Mouse (Mus musculus) hindbrain, embryonic 14.5 days (tissue): ENCODE data around the gene Gm5136. TPM values are rescaled to one million over a fixed set of nuclear protein-coding genes. Genes with fewer than 3 reads are reported as not detected.

Experiments
- ATAC-seq: fragments of 200-750 bp; cut with Nextera tagmentation; 2 replicates; pipeline ENCODE4 v1.8.0; 2017; ENCODE audit warnings: moderate number of reproducible peaks, mild to moderate bottlenecking, moderate TSS enrichment, moderate library complexity; ENCODE audit not compliant: low FRiP score
- DNase-seq: peaks from one replicate; pipeline ENCODE4 v3.0.0-alpha.2; 2015; ENCODE audit warnings: low spot score
- H3K27ac ChIP-seq: fragments of 300-500 bp; sonication (generic); 2 replicates; pipeline ENCODE4 v1.5.1; 2014; ENCODE audit warnings: mild to moderate bottlenecking, moderate library complexity
- H3K27me3 ChIP-seq: fragments of 300-500 bp; sonication (generic); 2 replicates; pipeline ENCODE4 v1.6.1; 2014; ENCODE audit warnings: mild to moderate bottlenecking, low read length, mixed read lengths; ENCODE audit not compliant: control insufficient read depth, insufficient read depth
- H3K36me3 ChIP-seq: fragments of 300-500 bp; sonication (generic); replicated peaks from 2 replicates; pipeline ENCODE4 v1.6.1; 2014; ENCODE audit not compliant: control insufficient read depth, insufficient read depth
- H3K4me1 ChIP-seq: fragments of 300-500 bp; sonication (generic); replicated peaks from 2 replicates; pipeline ENCODE4 v1.6.1; 2014; ENCODE audit warnings: antibody characterized with exemption, low read length, mixed read lengths; ENCODE audit not compliant: control insufficient read depth, insufficient read depth
- H3K4me2 ChIP-seq: fragments of 300-500 bp; sonication (generic); replicated peaks from 2 replicates; pipeline ENCODE4 v1.6.1; 2014; ENCODE audit warnings: mild to moderate bottlenecking, moderate library complexity
- H3K4me3 ChIP-seq: fragments of 300-500 bp; sonication (generic); replicated peaks from 2 replicates; pipeline ENCODE4 v1.5.1; 2014; ENCODE audit warnings: mild to moderate bottlenecking, low read length
- H3K9ac ChIP-seq: fragments of 300-500 bp; sonication (generic); 2 replicates; pipeline ENCODE4 v1.6.1; 2014
- H3K9me3 ChIP-seq: fragments of 300-500 bp; sonication (generic); 2 replicates; pipeline ENCODE4 v1.6.1; 2016; ENCODE audit warnings: low read length; ENCODE audit not compliant: control insufficient read depth
- WGBS: fragments of 180-500 bp; shearing (Covaris S2); extraction: QIAGEN DNeasy Blood & Tissue Kit; methylation state at CpG from one replicate; pipeline ENCODE4 v1.1.7; 2014; 5-methylcytosine and 5-hydroxymethylcytosine counted together
- polyA plus RNA-seq: library from polyadenylated mRNA; unstranded; fragments of >200 nt; fragmentation: Nextera tagmentation; extraction: Ambion mirVana; gene quantifications from 2 replicates; pipeline ENCODE4 v1.2.1, GENCODE M21; 2014

Gene Gm5136
- polyA plus RNA-seq, 1 experiment from 2014 or later, result 0.41 TPM

DNA sequence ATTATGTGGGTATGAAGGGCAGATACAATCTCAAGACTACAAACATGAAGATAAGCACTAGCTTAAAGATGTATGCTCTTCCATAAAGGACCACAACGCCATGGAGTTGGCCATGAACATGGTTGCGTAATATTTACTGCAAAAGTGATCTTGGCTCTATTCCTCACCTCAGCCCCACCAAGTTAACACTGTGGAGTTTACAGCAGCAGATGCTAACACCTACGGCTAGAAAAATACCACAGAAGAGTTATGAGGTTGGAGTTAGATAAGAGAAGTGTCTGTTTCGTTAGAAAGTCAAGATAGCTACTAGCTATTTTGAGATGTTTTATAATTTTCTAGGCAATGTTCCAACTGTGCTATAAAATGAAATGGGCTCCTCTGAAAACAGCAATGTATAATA lies 43.1 kb downstream of the Gm5136 start:
- Histone ChIP-seq H3K36me3 (no peaks in the 10 kb centered on the region), H3K27me3 (no peaks in the 10 kb centered on the region), H3K4me1 (peaks cover 5% of the 10 kb centered on the region; the same call in 1 of the 2 replicates), H3K9ac (no peak overlapping the region), H3K4me2 (no peak overlapping the region), H3K9me3 (no peaks in the 10 kb centered on the region), H3K27ac (no peak overlapping the region), H3K4me3 (no peak overlapping the region)
- WGBS, result 93% methylated on average over 4 of the region's 4 CpGs
- DNase-seq, result no peak
- ATAC-seq, result no peak

DNA sequence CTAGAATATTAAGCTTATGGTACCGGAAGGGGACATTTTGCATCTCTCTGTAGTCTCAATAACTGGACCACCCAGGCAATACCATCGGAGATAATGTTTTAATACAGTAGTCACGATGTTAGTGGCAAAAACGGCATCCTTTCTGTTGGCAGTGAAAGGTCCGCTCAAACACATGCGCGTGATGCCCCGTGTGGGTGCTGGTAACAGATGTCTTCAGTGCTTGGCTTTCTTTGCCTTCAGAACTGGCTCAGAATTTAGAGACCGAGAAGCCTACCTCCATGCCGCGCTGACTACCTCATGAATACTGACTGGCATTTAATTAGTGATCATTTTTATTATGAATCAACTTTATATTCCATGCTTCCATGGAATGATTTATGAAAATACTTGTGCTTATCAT lies 44.9 kb downstream of the Gm5136 start:
- DNase-seq, result no peak
- no peaks in the 10 kb centered on the region for H3K27me3 ChIP-seq
- H3K4me3 ChIP-seq, result no peak overlapping the region
- no peak overlapping the region for H3K9ac ChIP-seq
- H3K4me2 ChIP-seq, result no peak overlapping the region
- WGBS, result 92% methylated on average over 11 of the region's 11 CpGs
- no peaks in the 10 kb centered on the region for H3K36me3 ChIP-seq
- peaks cover 5% of the 10 kb centered on the region; the same call in 1 of the 2 replicates for H3K4me1 ChIP-seq
- ATAC-seq, result no peak
- H3K9me3 ChIP-seq, result no peaks in the 10 kb centered on the region
- H3K27ac ChIP-seq, result no peak overlapping the region

DNA sequence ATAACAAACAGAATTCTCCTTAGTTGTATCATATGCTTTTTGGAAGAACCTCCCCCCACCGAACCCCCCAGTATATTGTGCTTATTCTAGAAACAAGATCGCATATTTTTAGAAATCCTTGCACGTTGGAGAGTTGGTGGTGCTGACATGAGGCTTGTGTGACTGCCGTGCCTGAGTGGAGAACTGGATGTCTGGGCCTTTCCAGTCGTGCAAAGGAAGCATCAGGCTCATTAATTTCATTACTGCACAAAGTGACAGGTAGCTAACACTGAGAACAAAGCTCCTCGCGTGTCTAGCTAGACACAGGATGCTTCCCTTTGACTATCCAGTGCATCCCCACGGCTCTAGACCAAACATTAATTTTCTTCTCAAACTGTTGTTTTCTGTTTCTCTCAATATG lies 47.1 kb downstream of the Gm5136 start:
- Histone ChIP-seq H3K9ac (no peak overlapping the region), H3K36me3 (no peaks in the 10 kb centered on the region), H3K4me3 (no peak overlapping the region), H3K4me1 (peaks cover 8% of the 10 kb centered on the region; the same call in 1 of the 2 replicates), H3K27me3 (no peaks in the 10 kb centered on the region), H3K9me3 (no peaks in the 10 kb centered on the region), H3K27ac (no peak overlapping the region), H3K4me2 (no peak overlapping the region)
- 45% methylated on average over 8 of the region's 8 CpGs for WGBS
- DNase-seq, result no peak
- no peak for ATAC-seq

DNA sequence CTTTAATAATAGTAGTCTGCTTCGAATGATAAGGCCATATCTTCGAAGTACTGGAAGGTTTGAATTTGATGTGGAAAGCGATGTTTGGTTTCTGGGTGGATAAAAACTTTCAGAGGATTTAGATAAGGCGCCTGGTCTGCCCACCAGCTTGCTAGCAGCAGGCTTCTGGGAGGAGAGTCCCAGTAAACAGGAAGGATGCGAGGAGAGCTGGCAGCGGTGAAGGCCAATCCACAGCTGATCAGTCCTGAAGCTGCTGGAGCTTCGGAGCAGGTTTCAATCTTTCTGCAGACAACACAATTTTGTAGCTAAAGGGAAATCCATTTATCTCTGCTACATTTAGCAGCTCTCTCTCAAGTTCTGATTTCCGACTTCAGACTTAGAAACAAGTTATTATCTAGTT lies 47.9 kb downstream of the Gm5136 start:
- WGBS, result 79% methylated on average over 8 of the region's 8 CpGs
- no peaks in the 10 kb centered on the region for H3K27me3 ChIP-seq
- H3K27ac ChIP-seq, result no peak overlapping the region
- H3K4me3 ChIP-seq, result no peak overlapping the region
- peaks cover 8% of the 10 kb centered on the region; the same call in 1 of the 2 replicates for H3K4me1 ChIP-seq
- H3K4me2 ChIP-seq, result no peak overlapping the region
- H3K36me3 ChIP-seq, result no peaks in the 10 kb centered on the region
- DNase-seq, result no peak
- no peak overlapping the region for H3K9ac ChIP-seq
- H3K9me3 ChIP-seq, result no peaks in the 10 kb centered on the region
- no peak for ATAC-seq

DNA sequence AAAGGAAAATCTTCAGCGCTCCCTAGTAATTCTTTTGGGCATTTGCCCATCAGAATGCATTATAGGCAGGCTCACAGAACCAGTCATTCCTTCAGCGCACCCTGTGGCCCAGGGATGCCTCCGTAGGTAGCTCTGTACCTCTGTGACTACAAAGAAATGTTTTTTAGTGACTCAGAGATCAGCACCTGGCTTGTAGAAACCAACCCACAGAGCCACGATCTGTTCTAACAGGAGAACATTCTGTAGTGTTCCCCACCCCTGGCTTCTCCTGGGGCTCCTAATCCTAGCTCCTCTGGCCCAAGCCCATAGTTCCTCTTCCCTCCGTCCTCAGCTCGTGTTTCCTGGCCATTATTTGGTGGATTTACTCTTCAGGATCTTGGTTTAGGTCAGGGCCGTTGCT lies 50.8 kb downstream of the Gm5136 start:
- Histone ChIP-seq H3K4me3 (no peak overlapping the region), H3K4me1 (peaks cover 8% of the 10 kb centered on the region; the same call in 1 of the 2 replicates), H3K36me3 (no peaks in the 10 kb centered on the region), H3K9me3 (no peaks in the 10 kb centered on the region), H3K27ac (0 out of 2 replicates have a peak overlapping the region, but pooled peaks have one; percentile 35), H3K27me3 (no peaks in the 10 kb centered on the region), H3K9ac (no peak overlapping the region), H3K4me2 (no peak overlapping the region)
- ATAC-seq (no peak), DNase-seq (no peak)
- WGBS, result 74% methylated on average over 7 of the region's 7 CpGs
